Mouse (Mus musculus): ENCODE measurements at regions not wholly inside any gene's neighbourhood (a gene's known extent, or its start where the extent isn't known, plus 50 kb on each side); places are given as distances from the start of the nearest gene placed in this dataset.

DNA sequence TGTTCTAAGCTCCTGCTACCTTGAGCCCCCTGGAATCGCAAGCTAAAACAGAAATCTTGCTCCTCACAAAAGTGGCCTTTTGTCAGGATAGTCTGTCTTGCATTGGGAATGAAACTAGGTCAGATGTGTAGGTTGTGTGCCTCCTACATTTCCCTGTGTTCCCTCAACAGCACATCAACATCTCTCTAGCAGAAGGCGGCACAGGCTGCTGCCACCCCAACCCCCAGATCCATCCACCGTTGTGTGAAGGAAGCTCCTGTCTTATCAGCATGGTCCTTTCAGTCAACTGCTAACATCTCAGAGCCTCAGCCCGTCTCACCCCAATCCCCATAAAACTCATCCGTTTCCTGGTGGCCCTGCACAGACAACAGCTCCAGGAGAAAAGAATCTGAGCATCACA lies 272.0 kb upstream of the Tbx3 start:
- no peaks in the 10 kb centered on the region for H3K36me3 ChIP-seq
- H3K27me3 ChIP-seq, result no peaks in the 10 kb centered on the region
- H3K4me1 ChIP-seq, result peaks cover 7% of the 10 kb centered on the region
- H3K9ac ChIP-seq, result no peak overlapping the region
- H3K9me3 ChIP-seq, result no peaks in the 10 kb centered on the region
- no peak overlapping the region for H3K4me2 ChIP-seq
- ATAC-seq (ENCODE audit: insufficient number of reproducible peaks, low FRiP score, low TSS enrichment, low read depth), result no peak
- no peak overlapping the region for H3K4me3 ChIP-seq
- 69% methylated on average over 5 of the region's 5 CpGs for WGBS
- H3K27ac ChIP-seq, result no peak overlapping the region

DNA sequence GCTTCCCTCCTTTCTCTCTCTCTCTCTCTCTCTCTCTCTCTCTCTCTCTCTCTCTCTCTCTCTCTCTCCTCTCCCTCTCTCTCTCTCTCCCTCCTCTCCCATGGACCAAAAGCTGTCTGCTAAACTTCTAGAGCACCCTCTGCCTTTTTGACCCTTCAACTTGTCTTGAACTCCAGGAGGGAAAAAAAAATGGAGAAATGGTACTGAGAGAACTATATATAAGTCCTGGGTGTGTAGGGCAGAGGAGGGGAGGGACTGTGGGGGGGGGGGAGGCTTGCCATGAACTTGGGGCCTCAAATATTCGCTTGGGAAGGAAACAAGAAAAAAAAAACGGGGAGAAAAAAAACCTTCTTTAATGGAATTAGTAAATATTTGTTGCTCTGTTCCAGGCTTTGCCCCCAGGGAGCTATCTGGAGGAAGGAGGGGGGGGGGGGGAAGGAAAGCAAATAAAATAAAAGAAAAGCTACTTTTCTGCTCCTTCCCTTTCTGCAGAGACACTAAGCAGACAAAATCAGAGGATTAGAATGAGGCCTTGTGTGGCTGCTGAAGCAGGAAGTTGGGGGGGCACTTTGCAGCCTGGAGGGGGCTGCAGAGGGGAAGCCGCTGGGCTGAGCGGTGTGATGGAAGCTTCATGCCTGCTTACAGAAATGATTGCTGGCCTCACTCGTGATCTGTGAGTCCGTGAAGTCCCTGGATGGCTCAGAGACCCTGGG lies 270.1 kb upstream of the Tbx3 start:
- peaks cover 7% of the 10 kb centered on the region for H3K4me1 ChIP-seq
- H3K27me3 ChIP-seq, result no peaks in the 10 kb centered on the region
- no peak overlapping the region; the same call in 1 of the 2 replicates for H3K27ac ChIP-seq
- ATAC-seq (ENCODE audit: insufficient number of reproducible peaks, low FRiP score, low TSS enrichment, low read depth), result no peak
- 17% methylated on average over 6 of the region's 6 CpGs for WGBS
- H3K4me3 ChIP-seq, result no peak overlapping the region
- H3K4me2 ChIP-seq, result no peak overlapping the region
- no peaks in the 10 kb centered on the region for H3K9me3 ChIP-seq
- H3K9ac ChIP-seq, result no peak overlapping the region
- H3K36me3 ChIP-seq, result no peaks in the 10 kb centered on the region

DNA sequence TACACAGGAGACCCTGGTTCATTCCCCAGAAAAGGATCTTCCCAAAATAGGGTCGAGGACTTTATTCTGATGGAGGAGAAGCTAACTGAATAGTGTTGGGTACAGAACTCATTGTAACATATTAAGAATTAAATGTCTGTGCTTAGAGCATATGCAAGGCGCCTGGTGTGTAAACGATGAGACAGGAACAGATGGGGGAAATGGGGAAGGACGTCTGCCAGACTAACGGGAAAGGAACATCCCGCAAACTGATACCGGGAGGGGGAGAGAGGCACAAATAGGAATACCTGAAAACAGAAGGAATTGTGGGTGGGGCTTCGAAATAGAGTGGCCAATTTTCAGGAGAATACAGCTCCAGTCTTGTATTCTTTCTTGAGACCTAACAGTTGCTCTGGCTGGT lies 268.6 kb upstream of the Tbx3 start:
- Histone ChIP-seq H3K27me3 (no peaks in the 10 kb centered on the region), H3K4me3 (no peak overlapping the region), H3K4me1 (peaks cover 7% of the 10 kb centered on the region), H3K9me3 (no peaks in the 10 kb centered on the region), H3K27ac (no peak overlapping the region), H3K36me3 (no peaks in the 10 kb centered on the region), H3K4me2 (no peak overlapping the region), H3K9ac (no peak overlapping the region)
- WGBS, result 72% methylated on average over 8 of the region's 8 CpGs
- no peak for ATAC-seq (ENCODE audit: insufficient number of reproducible peaks, low FRiP score, low TSS enrichment, low read depth)

DNA sequence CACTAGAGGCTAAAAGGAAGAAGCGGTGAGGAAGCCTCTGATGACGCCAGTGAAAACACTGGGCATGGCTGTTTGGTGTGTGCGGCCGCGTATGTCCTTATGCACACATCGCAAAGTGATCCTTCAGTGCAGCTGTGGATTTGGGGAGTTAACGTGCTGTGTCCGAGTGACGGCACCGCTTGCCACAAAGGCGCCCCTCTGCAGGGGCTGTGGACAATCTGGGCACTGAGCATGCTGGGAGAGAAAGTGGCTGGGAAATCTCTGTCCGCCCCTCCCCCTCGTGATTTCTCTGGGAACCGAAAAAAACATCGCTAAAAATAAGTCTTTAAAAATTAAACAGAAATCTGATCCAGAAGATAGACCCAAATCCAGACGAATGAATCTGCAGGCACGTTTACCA lies 267.8 kb upstream of the Tbx3 start:
- Histone ChIP-seq H3K4me1 (peaks cover 9% of the 10 kb centered on the region), H3K4me2 (no peak overlapping the region), H3K27ac (no peak overlapping the region), H3K9me3 (no peaks in the 10 kb centered on the region), H3K4me3 (no peak overlapping the region), H3K9ac (no peak overlapping the region), H3K27me3 (no peaks in the 10 kb centered on the region), H3K36me3 (no peaks in the 10 kb centered on the region)
- 69% methylated on average over 17 of the region's 17 CpGs for WGBS
- ATAC-seq (ENCODE audit: insufficient number of reproducible peaks, low FRiP score, low TSS enrichment, low read depth), result no peak

DNA sequence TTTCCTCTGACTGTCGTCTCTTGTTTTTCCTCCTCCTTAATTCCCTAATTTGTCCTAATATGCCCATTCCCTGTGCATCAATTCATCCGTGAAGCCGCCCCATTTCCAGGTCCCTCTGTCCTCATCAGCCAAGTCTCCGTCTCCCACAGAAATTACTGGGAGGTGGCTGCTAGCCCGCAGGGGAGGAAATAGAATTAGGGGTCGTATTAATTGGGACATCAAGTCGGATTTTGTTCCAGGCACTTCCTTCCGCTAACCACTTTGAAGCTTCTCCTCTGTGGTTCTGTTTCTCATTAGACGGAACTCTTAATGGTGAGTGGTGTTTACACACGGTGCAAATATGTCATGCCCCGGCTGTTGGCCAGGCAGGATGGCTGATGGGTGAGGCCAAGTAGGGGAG lies 259.5 kb upstream of the Tbx3 start:
- H3K27me3 ChIP-seq, result peaks cover 48% of the 10 kb centered on the region; the same call in 1 of the 2 replicates
- no peaks in the 10 kb centered on the region for H3K9me3 ChIP-seq
- peaks cover 20% of the 10 kb centered on the region for H3K4me1 ChIP-seq
- no peak overlapping the region for H3K4me2 ChIP-seq
- H3K9ac ChIP-seq, result no peak overlapping the region
- no peaks in the 10 kb centered on the region for H3K36me3 ChIP-seq
- WGBS, result 27% methylated on average over 11 of the region's 11 CpGs
- no peak overlapping the region for H3K27ac ChIP-seq
- no peak overlapping the region for H3K4me3 ChIP-seq
- no peak for ATAC-seq (ENCODE audit: insufficient number of reproducible peaks, low FRiP score, low TSS enrichment, low read depth)

- 29% methylated on average over 11 of the region's 11 CpGs for WGBS
Measured at GRCm38 (mm10) chr5:119415835-119416234, 254.6 kb upstream of the Tbx3 start.

DNA sequence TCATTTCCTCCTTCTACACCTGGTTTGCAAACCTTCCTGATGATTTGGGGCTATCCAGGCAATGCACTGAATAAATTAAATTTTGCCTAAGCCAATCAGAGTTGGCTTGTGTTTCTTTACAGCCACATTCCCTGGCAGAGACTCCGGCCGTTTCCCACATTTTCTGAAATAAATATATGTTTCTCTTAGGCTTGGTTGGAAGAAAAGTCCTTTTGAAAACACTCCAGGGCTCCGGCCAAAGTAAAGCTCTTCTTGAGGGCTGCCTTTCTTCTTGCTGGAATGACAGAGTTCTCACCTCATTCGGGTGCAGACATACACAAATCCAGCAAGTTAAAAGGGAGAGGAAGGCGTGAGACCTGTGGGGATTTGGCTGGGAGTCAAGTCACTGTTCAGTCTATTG lies 252.0 kb upstream of the Tbx3 start:
- no peak overlapping the region for H3K4me3 ChIP-seq
- H3K36me3 ChIP-seq, result no peaks in the 10 kb centered on the region
- H3K9ac ChIP-seq, result no peak overlapping the region
- H3K9me3 ChIP-seq, result no peaks in the 10 kb centered on the region
- H3K27me3 ChIP-seq, result peaks cover 5% of the 10 kb centered on the region; the same call in 1 of the 2 replicates
- no peak overlapping the region for H3K4me2 ChIP-seq
- H3K27ac ChIP-seq, result peak overlapping the region; percentile 38; the same call in 1 of the 2 replicates
- WGBS, result 20% methylated on average over 5 of the region's 5 CpGs
- ATAC-seq (ENCODE audit: insufficient number of reproducible peaks, low FRiP score, low TSS enrichment, low read depth), result peak; percentile 65; the same call in 1 of the 2 replicates
- peaks cover 28% of the 10 kb centered on the region for H3K4me1 ChIP-seq

More at GRCm38 (mm10) chr5:119415835-119416234, 254.6 kb upstream of the Tbx3 start:
- Histone ChIP-seq H3K4me3 (no peak overlapping the region), H3K27me3 (peaks cover 22% of the 10 kb centered on the region; the same call in 1 of the 2 replicates), H3K27ac (no peak overlapping the region), H3K9ac (no peak overlapping the region), H3K4me2 (no peak overlapping the region), H3K4me1 (peaks cover 36% of the 10 kb centered on the region), H3K36me3 (no peaks in the 10 kb centered on the region), H3K9me3 (no peaks in the 10 kb centered on the region)
- ATAC-seq (ENCODE audit: insufficient number of reproducible peaks, low FRiP score, low TSS enrichment, low read depth), result no peak

- H3K4me1 ChIP-seq, result peaks cover 14% of the 10 kb centered on the region
- no peak overlapping the region for H3K4me3 ChIP-seq
- peak; percentile 83; the same call in 1 of the 2 replicates for ATAC-seq (ENCODE audit: insufficient number of reproducible peaks, low FRiP score, low TSS enrichment, low read depth)
- H3K27ac ChIP-seq, result peak overlapping the region; percentile 51; the same call in 1 of the 2 replicates
- no peaks in the 10 kb centered on the region for H3K36me3 ChIP-seq
- H3K4me2 ChIP-seq, result no peak overlapping the region; the same call in 1 of the 2 replicates
- peaks cover 15% of the 10 kb centered on the region for H3K27me3 ChIP-seq
- H3K9me3 ChIP-seq, result no peaks in the 10 kb centered on the region
- WGBS, result 42% methylated on average over 12 of the region's 12 CpGs
- H3K9ac ChIP-seq, result no peak overlapping the region
Measured at GRCm38 (mm10) chr5:119427511-119428019, 242.9 kb upstream of the Tbx3 start.

GRCm38 (mm10) chr5:119431271-119431756 lies 239.2 kb upstream of the Tbx3 start:
- Histone ChIP-seq H3K27me3 (peaks cover 13% of the 10 kb centered on the region), H3K9me3 (no peaks in the 10 kb centered on the region), H3K4me3 (no peak overlapping the region), H3K4me1 (peaks cover 14% of the 10 kb centered on the region), H3K4me2 (no peak overlapping the region), H3K27ac (no peak overlapping the region), H3K9ac (no peak overlapping the region), H3K36me3 (no peaks in the 10 kb centered on the region)
- no peak for ATAC-seq (ENCODE audit: insufficient number of reproducible peaks, low FRiP score, low TSS enrichment, low read depth)
- WGBS, result 88% methylated on average over 9 of the region's 9 CpGs

GRCm38 (mm10) chr5:119434572-119434971 lies 235.9 kb upstream of the Tbx3 start:
- H3K4me2 ChIP-seq, result no peak overlapping the region
- H3K9me3 ChIP-seq, result no peaks in the 10 kb centered on the region
- H3K4me3 ChIP-seq, result no peak overlapping the region
- ATAC-seq (ENCODE audit: insufficient number of reproducible peaks, low FRiP score, low TSS enrichment, low read depth), result no peak
- WGBS, result 36% methylated on average over 7 of the region's 7 CpGs
- no peak overlapping the region for H3K27ac ChIP-seq
- H3K36me3 ChIP-seq, result no peaks in the 10 kb centered on the region
- peaks cover 9% of the 10 kb centered on the region; the same call in 1 of the 2 replicates for H3K27me3 ChIP-seq
- no peak overlapping the region for H3K9ac ChIP-seq
- H3K4me1 ChIP-seq, result no peaks in the 10 kb centered on the region

- H3K36me3 ChIP-seq, result no peaks in the 10 kb centered on the region
- no peaks in the 10 kb centered on the region for H3K27me3 ChIP-seq
- no peak overlapping the region for H3K27ac ChIP-seq
- H3K9ac ChIP-seq, result no peak overlapping the region
- no peak for ATAC-seq (ENCODE audit: insufficient number of reproducible peaks, low FRiP score, low TSS enrichment, low read depth)
- no peaks in the 10 kb centered on the region for H3K9me3 ChIP-seq
- peaks cover 7% of the 10 kb centered on the region for H3K4me1 ChIP-seq
- H3K4me3 ChIP-seq, result no peak overlapping the region
- WGBS, result 85% methylated on average over 4 of the region's 4 CpGs
- H3K4me2 ChIP-seq, result no peak overlapping the region
Measured at GRCm38 (mm10) chr5:119448494-119448893, 222.0 kb upstream of the Tbx3 start.

DNA sequence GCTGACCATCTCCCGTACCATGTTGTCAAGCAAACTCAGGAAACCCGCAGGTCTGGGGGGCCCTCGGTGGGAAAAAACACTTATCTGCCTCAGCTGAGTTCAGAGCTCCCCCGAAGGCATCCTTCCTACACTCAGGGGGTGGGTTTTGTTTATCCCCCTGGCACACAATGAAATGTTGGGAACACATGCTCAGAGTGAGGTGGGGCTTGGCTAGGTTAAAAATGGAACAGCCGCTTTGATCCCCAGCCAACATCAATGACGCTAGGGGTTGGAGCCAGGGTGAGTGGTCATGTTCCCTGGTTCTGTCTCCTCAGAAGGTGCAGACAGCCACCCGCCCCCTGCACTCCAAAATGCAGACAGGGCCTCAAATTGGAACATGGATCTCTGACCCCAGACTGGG lies 221.3 kb upstream of the Tbx3 start:
- H3K4me2 ChIP-seq, result no peak overlapping the region
- no peaks in the 10 kb centered on the region for H3K36me3 ChIP-seq
- H3K27ac ChIP-seq, result no peak overlapping the region
- no peak overlapping the region for H3K9ac ChIP-seq
- H3K4me1 ChIP-seq, result peaks cover 7% of the 10 kb centered on the region
- no peak for ATAC-seq (ENCODE audit: insufficient number of reproducible peaks, low FRiP score, low TSS enrichment, low read depth)
- H3K27me3 ChIP-seq, result no peaks in the 10 kb centered on the region
- no peaks in the 10 kb centered on the region for H3K9me3 ChIP-seq
- H3K4me3 ChIP-seq, result no peak overlapping the region
- 33% methylated on average over 7 of the region's 7 CpGs for WGBS
